Mouse (Mus musculus): ENCODE results near the gene Ormdl3. TPM values are rescaled to one million over a fixed set of nuclear protein-coding genes. Genes with fewer than 3 reads are reported as not detected.
A peak's percentile ranks its signal among the peaks of the same experiment; 100 is the strongest.

Gene Ormdl3
- polyA plus RNA-seq, 1 experiment, result 111 TPM

GRCm38 (mm10) chr11:98563921-98564414 is 23.2 kb downstream of the Ormdl3 start:
- Histone ChIP-seq H3K27me3 (ENCODE audit: control insufficient read depth, insufficient read depth, low read length) (no peaks in the 10 kb centered on the region), H3K27ac (ENCODE audit: control insufficient read depth, insufficient read depth, low read depth, low read length) (no peak overlapping the region), H3K4me3 (ENCODE audit: control insufficient read depth, low read depth, low read length) (no peak overlapping the region), H3K36me3 (ENCODE audit: control insufficient read depth, insufficient read depth, low read length) (no peaks in the 10 kb centered on the region), H3K4me1 (ENCODE audit: control insufficient read depth, insufficient read depth, low read length) (no peaks in the 10 kb centered on the region; the same call in 1 of the 2 replicates)
- TF ChIP-seq CTCF (IDR thresholded peaks at IDR 0.05; ENCODE audit: control insufficient read depth, insufficient read depth, insufficient replicate concordance, low read depth, low read length), result no peak
- no peak for TF ChIP-seq POLR2A (IDR thresholded peaks at IDR 0.05; ENCODE audit: control insufficient read depth, low read depth, low read length)

GRCm38 (mm10) chr11:98563025-98563424 is 24.1 kb downstream of the Ormdl3 start:
- H3K27me3 ChIP-seq (ENCODE audit: control insufficient read depth, insufficient read depth, low read length), result no peaks in the 10 kb centered on the region
- no peak overlapping the region for H3K27ac ChIP-seq (ENCODE audit: control insufficient read depth, insufficient read depth, low read depth, low read length)
- no peak for TF ChIP-seq CTCF (IDR thresholded peaks at IDR 0.05; ENCODE audit: control insufficient read depth, insufficient read depth, insufficient replicate concordance, low read depth, low read length)
- TF ChIP-seq POLR2A (IDR thresholded peaks at IDR 0.05; ENCODE audit: control insufficient read depth, low read depth, low read length), result no peak
- no peaks in the 10 kb centered on the region; the same call in 1 of the 2 replicates for H3K4me1 ChIP-seq (ENCODE audit: control insufficient read depth, insufficient read depth, low read length)
- no peaks in the 10 kb centered on the region for H3K36me3 ChIP-seq (ENCODE audit: control insufficient read depth, insufficient read depth, low read length)
- H3K4me3 ChIP-seq (ENCODE audit: control insufficient read depth, low read depth, low read length), result no peak overlapping the region

DNA sequence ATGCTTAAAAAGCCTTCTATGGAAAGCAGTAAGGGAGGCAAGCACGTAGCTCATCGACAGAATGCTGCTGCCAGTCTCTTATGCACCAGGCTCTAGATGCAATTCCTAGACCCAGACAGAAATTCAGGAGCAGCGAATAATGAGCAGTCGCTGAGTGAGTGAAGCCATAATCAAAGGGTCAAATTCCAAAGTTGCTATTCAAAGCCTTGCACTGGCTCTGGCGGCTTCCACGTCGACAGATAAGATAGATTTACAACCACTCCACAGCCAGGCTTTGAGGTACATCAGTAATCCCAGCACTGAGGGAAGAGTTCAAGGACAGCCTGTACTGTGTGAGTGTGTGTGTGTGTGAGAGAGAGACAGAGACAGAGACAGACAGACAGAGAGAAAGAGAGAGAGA is 26.2 kb downstream of the Ormdl3 start:
- H3K27ac ChIP-seq (ENCODE audit: control insufficient read depth, insufficient read depth, low read depth, low read length), result no peak overlapping the region
- H3K4me1 ChIP-seq (ENCODE audit: control insufficient read depth, insufficient read depth, low read length), result no peaks in the 10 kb centered on the region
- H3K36me3 ChIP-seq (ENCODE audit: control insufficient read depth, insufficient read depth, low read length), result no peaks in the 10 kb centered on the region
- no peaks in the 10 kb centered on the region for H3K27me3 ChIP-seq (ENCODE audit: control insufficient read depth, insufficient read depth, low read length)
- no peak for TF ChIP-seq CTCF (IDR thresholded peaks at IDR 0.05; ENCODE audit: control insufficient read depth, insufficient read depth, insufficient replicate concordance, low read depth, low read length)
- H3K4me3 ChIP-seq (ENCODE audit: control insufficient read depth, low read depth, low read length), result no peak overlapping the region

DNA sequence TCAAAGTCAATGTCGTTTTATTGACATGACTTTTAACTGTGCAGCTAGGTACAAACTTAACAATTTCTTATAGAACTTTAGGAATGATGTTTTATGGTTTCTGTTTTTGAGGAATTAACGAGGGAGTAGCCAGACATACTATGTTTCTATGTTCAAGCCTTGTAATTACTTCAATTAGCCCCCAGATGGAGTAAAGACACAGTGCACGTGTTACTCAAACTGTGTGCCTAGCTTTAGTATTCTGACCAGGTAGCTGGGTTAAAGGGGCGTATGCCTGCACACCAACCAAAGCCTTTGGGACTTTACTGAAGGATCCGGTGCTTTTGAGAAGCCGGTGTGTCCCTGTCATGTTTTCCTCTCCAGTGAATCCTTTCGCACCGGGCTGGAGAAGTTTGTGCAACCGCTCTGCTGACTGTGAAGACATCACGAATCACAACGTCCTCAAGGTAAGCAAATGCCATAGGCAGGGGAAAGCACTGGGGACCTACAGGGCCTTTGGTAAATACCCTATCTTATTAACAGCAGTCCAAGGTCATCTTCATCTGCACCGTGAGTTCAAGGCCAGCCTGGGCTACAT is 32.0 kb downstream of the Ormdl3 start:
- H3K27ac ChIP-seq (ENCODE audit: control insufficient read depth, insufficient read depth, low read depth, low read length), result no peak overlapping the region
- no peak for TF ChIP-seq POLR2A (IDR thresholded peaks at IDR 0.05; ENCODE audit: control insufficient read depth, low read depth, low read length)
- TF ChIP-seq CTCF (IDR thresholded peaks at IDR 0.05; ENCODE audit: control insufficient read depth, insufficient read depth, insufficient replicate concordance, low read depth, low read length), result no peak

GRCm38 (mm10) chr11:98553966-98554365 is 33.2 kb downstream of the Ormdl3 start:
- TF ChIP-seq POLR2A (IDR thresholded peaks at IDR 0.05; ENCODE audit: control insufficient read depth, low read depth, low read length) (no peak), CTCF (IDR thresholded peaks at IDR 0.05; ENCODE audit: control insufficient read depth, insufficient read depth, insufficient replicate concordance, low read depth, low read length) (no peak)
- Histone ChIP-seq H3K27me3 (ENCODE audit: control insufficient read depth, insufficient read depth, low read length) (no peaks in the 10 kb centered on the region), H3K4me1 (ENCODE audit: control insufficient read depth, insufficient read depth, low read length) (peaks cover 6% of the 10 kb centered on the region), H3K36me3 (ENCODE audit: control insufficient read depth, insufficient read depth, low read length) (no peaks in the 10 kb centered on the region), H3K4me3 (ENCODE audit: control insufficient read depth, low read depth, low read length) (no peak overlapping the region), H3K27ac (ENCODE audit: control insufficient read depth, insufficient read depth, low read depth, low read length) (no peak overlapping the region)

More for the DNA sequence above, 32.0 kb downstream of the Ormdl3 start:
- Histone ChIP-seq H3K4me1 (ENCODE audit: control insufficient read depth, insufficient read depth, low read length) (peaks cover 6% of the 10 kb centered on the region), H3K36me3 (ENCODE audit: control insufficient read depth, insufficient read depth, low read length) (no peaks in the 10 kb centered on the region), H3K4me3 (ENCODE audit: control insufficient read depth, low read depth, low read length) (no peak overlapping the region), H3K27me3 (ENCODE audit: control insufficient read depth, insufficient read depth, low read length) (no peaks in the 10 kb centered on the region)

- H3K27me3 ChIP-seq (ENCODE audit: control insufficient read depth, insufficient read depth, low read length), result no peaks in the 10 kb centered on the region
- peaks cover 6% of the 10 kb centered on the region for H3K4me1 ChIP-seq (ENCODE audit: control insufficient read depth, insufficient read depth, low read length)
- H3K4me3 ChIP-seq (ENCODE audit: control insufficient read depth, low read depth, low read length), result peak within 1 kb of the TSS; percentile 85
- peak within 1 kb of the TSS; percentile 87 for H3K27ac ChIP-seq (ENCODE audit: control insufficient read depth, insufficient read depth, low read depth, low read length)
- TF ChIP-seq CTCF (IDR thresholded peaks at IDR 0.05; ENCODE audit: control insufficient read depth, insufficient read depth, insufficient replicate concordance, low read depth, low read length) (no peak), POLR2A (IDR thresholded peaks at IDR 0.05; ENCODE audit: control insufficient read depth, low read depth, low read length) (peak; percentile 91)
- H3K36me3 ChIP-seq (ENCODE audit: control insufficient read depth, insufficient read depth, low read length), result no peaks in the 10 kb centered on the region
These were observed 36.0 kb downstream of the Ormdl3 start, which contains the start of gene Zpbp2 for GRCm38 (mm10) chr11:98550975-98551828. TSS of gene Zpbp2 (plus strand) at chr11:98551097.

DNA sequence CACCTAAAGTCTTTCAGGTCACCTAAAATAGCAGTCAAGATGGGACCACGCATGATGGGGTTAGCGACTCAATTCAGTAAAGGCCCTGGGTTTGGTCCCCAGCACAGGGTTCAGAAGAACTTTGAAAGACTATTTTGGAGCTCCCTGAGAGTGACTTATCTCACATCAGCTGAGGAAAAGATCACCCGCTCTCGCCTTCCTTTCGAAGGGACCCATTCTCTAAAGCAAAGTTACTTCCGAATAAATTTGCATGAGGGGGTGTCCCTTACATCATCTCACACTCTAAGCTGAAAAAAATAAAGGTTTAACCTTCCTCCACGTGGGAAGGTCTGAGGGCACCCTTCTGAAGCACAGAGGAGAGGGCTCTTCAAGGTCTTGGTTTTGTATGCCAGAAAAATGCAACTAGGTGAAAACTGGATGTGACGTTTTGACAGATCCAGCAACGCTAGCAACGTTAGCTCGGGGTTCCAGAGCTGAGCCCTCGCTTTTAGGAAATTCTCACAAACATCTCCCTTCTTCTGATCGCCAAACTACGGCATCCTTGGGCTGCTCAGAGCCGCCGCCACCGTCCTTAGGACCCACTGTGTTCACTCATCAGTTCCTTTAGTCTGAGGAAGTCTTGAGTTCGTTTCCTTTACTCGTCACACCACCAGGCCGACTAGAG is 36.7 kb downstream of the Ormdl3 start:
- H3K4me1 ChIP-seq (ENCODE audit: control insufficient read depth, insufficient read depth, low read length), result peaks cover 12% of the 10 kb centered on the region
- TF ChIP-seq CTCF (IDR thresholded peaks at IDR 0.05; ENCODE audit: control insufficient read depth, insufficient read depth, insufficient replicate concordance, low read depth, low read length) (no peak), POLR2A (IDR thresholded peaks at IDR 0.05; ENCODE audit: control insufficient read depth, low read depth, low read length) (no peak)
- peak overlapping the region; percentile 85 for H3K4me3 ChIP-seq (ENCODE audit: control insufficient read depth, low read depth, low read length)
- H3K36me3 ChIP-seq (ENCODE audit: control insufficient read depth, insufficient read depth, low read length), result no peaks in the 10 kb centered on the region
- no peak overlapping the region; the same call in 1 of the 2 replicates for H3K27ac ChIP-seq (ENCODE audit: control insufficient read depth, insufficient read depth, low read depth, low read length)
- H3K27me3 ChIP-seq (ENCODE audit: control insufficient read depth, insufficient read depth, low read length), result no peaks in the 10 kb centered on the region; the same call in 1 of the 2 replicates

Data from testis, adult 2 months (tissue).